Mouse (Mus musculus) cerebellum, adult 11 months (tissue): ENCODE measurements around the gene Gadd45a.

Source experiments
- DNase-seq: peaks from one replicate; pipeline ENCODE4 v3.0.0; 2022

Gene Gadd45a

GRCm38 (mm10) chr6:67015739-67016519, 21.3 kb downstream of the Gadd45a start:
- DNase-seq: no peak

- DNase-seq: no peak
Measured at GRCm38 (mm10) chr6:67014679-67015075, 22.6 kb downstream of the Gadd45a start.

- no peak for DNase-seq
Measured at GRCm38 (mm10) chr6:67013949-67014678, 23.1 kb downstream of the Gadd45a start.

GRCm38 (mm10) chr6:67013293-67013948, 23.8 kb downstream of the Gadd45a start:
- DNase-seq: no peak

GRCm38 (mm10) chr6:67011217-67011518, 26.1 kb downstream of the Gadd45a start:
- no peak for DNase-seq

GRCm38 (mm10) chr6:67010370-67011216, 26.7 kb downstream of the Gadd45a start:
- DNase-seq: no peak

GRCm38 (mm10) chr6:67009888-67010287, 27.4 kb downstream of the Gadd45a start:
- no peak for DNase-seq

GRCm38 (mm10) chr6:66999800-67000199, 37.5 kb downstream of the Gadd45a start:
- DNase-seq: no peak

GRCm38 (mm10) chr6:66998645-66999044, 38.6 kb downstream of the Gadd45a start:
- no peak for DNase-seq

- DNase-seq: no peak
Measured at GRCm38 (mm10) chr6:66996257-66996656, 41.0 kb downstream of the Gadd45a start.

- no peak for DNase-seq
Measured at GRCm38 (mm10) chr6:66995825-66996224, 41.4 kb downstream of the Gadd45a start.

- DNase-seq: no peak
Measured at GRCm38 (mm10) chr6:66994981-66995380, 42.3 kb downstream of the Gadd45a start.

- no peak for DNase-seq
Measured at GRCm38 (mm10) chr6:66992786-66993185, 44.5 kb downstream of the Gadd45a start.

- no peak for DNase-seq
Measured at GRCm38 (mm10) chr6:66992232-66992631, 45.0 kb downstream of the Gadd45a start.

- DNase-seq: no peak
Measured at GRCm38 (mm10) chr6:66989518-66989917, 47.7 kb downstream of the Gadd45a start.

- DNase-seq: no peak
Measured at GRCm38 (mm10) chr6:66989037-66989436, 48.2 kb downstream of the Gadd45a start.

GRCm38 (mm10) chr6:66988363-66988762, 48.9 kb downstream of the Gadd45a start:
- no peak for DNase-seq

- no peak for DNase-seq
Measured at GRCm38 (mm10) chr6:66987643-66988042, 49.6 kb downstream of the Gadd45a start.

- DNase-seq: no peak
Measured at GRCm38 (mm10) chr6:66986063-66986462, 51.2 kb downstream of the Gadd45a start.

GRCm38 (mm10) chr6:66985500-66985899, 51.8 kb downstream of the Gadd45a start:
- DNase-seq: no peak
